Mouse (Mus musculus) c-Kit-positive CD71-positive TER-119-positive erythroid progenitor cells, embryonic 14.5 days (primary cell): ENCODE measurements around the gene Ccs.
"Not testable (repeated sequence)": the region's sequence is repeated elsewhere in the genome, so short reads cannot be mapped to it uniquely, and the experiment has no call there.

Experiments used
- DNase-seq: peaks from one replicate; pipeline ENCODE4 v3.0.0-alpha.2; 2013; ENCODE audit warnings: low spot score

Gene Ccs

DNA sequence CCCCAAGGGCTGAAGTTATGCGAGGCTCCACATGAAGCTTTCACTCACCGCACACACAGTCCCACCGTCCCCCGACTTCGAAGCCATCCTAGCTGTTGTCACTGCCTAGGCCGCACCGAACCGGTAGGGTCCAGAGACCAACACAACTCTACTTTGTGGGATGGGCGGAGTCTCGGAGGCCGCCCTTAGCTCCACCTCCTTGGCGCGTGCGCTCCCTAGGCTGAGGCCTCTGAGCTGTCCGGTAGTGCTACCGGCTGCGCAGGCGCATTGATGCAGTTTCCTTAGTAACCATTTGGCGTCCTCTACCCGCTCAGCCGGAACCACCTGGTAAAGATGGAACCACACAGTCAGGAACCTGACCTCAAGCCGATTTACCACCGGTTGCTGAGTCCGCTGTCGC is at the start of gene Ccs, which contains the start of gene Ccdc87:
TSS of gene Ccs (minus strand) at position 184 of the 400 bp plus-strand sequence.
TSS of gene Ccdc87 (plus strand) at position 218 of the 400 bp plus-strand sequence.
- peak; percentile 96 for DNase-seq

DNA sequence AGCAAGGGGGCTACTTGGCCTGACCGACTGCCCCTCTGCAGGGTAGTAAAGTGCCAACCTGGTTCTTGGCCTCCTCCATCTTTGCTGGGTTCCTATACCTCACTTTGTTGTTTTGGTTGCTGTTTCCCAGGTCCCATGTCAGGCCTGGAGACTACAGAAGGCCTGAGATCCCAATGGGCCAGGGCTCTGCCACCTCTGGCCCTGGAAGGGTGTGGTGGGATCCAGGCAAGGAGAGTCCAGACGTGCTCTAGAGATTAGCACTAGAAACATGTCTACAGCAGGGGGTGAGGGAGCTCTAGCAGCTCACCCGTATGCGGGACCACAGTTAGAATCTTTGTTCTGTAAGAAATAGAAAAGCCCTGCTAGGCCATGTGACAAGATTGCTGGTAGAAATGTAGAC is 44.8 kb upstream of the Ccs start:
- DNase-seq = peak; percentile 55

DNA sequence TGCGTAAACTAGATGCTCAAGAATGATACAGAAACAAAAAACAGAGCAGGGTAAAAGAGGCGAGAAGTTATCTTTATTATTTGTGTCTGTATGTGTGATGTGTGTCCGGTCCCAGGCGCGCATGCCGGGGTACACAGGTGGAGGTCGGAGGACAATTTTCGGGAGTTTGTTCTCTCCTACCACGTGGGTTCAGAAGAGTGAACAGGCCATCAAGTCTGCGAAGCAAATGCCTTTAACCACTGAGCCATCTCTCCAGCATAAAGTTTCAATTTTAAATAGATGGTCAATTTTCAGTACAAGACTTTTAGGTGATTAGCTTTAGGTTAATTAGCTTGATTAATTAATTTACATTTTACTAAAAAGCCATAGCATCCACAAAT is 40.2 kb upstream of the Ccs start:
- DNase-seq = no peak

DNA sequence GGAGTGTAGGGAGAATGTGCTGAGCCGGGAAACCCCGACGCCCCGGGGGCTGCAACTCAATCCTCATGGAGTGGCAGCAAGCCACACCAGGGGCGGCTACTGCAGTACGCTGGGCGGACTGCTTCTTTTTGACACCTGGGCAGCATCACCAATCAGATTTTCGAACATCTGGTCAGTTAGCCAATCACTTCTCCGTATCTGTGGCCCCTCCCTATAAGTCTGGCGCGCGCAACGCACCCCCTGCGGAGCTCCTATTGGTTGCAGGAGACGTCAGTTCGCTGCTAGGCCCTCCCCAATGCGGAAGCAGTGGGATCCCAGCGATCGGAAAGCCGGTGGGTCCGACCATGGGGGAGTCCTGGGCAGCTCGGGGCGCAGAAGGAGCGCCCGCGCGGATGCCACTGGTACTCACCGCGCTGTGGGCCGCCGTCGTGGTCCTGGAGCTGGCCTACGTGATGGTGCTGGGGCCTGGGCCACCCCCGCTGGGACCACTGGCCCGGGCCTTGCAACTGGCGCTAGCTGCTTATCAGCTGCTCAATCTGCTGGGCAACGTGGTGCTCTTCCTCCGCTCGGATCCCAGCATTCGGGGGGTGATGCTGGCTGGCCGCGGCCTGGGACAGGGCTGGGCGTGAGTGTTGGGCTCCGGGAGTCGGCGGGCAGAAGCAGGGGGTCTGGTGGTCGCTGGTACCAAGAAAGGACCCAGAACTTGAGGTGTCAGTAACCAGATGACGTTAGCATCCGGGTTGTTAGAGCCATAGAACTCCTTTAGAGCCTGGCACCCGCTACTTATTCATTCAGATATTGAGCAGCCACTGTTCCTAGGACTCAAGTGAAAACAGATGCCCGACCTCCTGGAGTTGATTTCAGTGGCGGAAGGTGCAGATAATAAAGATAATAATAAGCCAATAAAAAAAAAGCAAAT is 39.5 kb upstream of the Ccs start, which contains the start of gene Zdhhc24:
TSS of gene Zdhhc24 (plus strand) at position 264 of the 919 bp plus-strand sequence.
- peak; percentile 96 for DNase-seq

DNA sequence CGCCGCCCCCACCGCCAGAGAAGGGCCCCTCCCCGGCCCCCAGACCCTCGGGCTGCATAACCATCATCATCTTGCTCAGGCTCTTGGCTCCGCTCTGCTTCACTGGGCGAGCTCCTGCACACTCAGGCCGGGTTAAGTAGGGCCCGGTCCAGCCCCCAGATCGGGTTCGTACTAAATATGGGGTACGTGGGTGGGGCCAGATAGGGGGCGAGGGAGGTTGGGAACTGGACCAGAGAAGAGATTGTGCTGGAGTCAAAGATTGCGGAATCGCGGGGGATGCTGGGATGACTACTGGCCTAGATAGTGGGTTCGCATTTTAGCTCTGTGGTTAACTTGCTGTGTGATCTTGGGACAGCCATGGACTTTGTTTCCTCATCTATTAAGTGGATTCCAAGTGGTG is 38.7 kb upstream of the Ccs start, which contains the start of gene Actn3:
TSS of gene Actn3 (minus strand) at position 125 of the 400 bp plus-strand sequence.
- DNase-seq = no peak

DNA sequence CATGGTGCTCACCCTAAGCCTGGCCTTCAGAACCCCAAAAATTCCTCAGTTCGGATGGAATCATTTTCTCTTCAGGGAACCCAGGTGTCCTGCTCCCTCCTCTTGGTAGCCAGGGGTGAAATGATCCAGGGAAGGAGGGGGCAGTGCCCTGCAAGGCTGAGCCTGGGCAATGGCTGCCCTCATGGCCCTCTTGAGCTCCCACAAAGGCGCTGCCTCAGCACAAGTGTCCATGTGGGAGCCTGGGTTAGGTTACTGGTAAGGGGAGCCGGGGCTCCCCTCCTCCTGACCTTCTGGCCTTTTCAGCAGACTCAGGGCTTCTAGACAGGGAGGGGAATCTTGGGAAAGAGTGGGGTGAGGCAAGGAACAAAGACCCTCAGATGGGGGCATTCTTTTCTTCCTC is 37.6 kb upstream of the Ccs start:
- no peak for DNase-seq

DNA sequence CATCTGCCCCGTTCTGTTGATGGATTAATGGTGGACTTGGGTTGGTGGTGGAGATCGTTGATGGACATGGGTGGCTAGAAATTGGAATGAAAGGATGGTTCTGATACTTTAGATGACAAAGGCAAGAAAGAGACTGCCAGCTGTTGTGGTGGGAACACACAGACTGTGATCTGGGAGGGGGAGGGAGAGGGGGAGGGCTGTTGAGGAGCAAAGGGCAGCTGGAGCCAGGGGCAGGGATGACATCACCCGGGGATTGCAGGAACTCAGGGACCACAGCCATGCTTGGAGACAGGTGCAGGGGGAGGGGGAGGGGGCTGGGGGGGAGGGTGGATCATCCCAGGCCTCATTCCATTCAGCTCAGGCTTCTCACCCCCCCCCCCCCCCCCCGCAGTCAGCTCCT is 37.1 kb upstream of the Ccs start:
- no peak for DNase-seq

DNA sequence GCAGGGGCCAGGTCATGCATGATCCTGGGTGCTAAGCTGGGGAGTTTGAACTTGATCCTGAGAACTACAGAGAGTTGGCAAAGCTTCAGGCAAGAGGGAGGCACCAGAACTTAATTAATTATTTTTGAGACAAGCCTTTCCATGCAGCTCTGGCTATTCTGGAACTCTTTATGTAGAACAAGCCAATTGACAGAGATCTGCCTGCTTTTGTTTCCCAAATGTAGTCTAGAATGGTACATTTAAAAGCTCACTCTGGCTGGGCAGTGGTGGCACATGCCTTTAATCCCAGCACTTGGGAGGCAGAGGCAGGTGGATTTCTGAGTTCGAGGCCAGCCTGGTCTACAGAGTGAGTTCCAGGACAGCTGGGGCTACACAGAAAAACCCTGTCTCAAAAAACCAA is 35.5 kb upstream of the Ccs start:
- not testable (repeated sequence) for DNase-seq

DNA sequence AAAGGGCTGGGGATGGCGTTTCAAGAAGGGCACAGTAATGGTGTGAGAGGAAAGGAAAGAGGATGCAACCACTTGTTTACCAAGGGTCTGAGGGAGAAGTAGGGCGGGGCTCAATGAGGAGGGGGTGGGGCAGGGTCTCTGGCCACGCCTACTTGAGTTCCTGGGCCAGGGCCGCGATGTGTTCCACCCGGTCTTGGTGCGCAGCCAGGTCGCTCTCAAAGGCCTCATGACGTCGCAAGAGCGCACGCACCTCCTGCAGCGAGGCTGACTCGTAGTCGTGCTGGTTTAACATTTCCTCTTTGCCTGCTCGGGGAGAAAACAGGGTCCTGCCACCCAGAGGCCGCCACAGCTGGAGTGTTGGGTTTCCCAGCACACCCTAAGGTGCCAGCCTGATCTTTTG is 26.0 kb upstream of the Ccs start:
- no peak for DNase-seq

DNA sequence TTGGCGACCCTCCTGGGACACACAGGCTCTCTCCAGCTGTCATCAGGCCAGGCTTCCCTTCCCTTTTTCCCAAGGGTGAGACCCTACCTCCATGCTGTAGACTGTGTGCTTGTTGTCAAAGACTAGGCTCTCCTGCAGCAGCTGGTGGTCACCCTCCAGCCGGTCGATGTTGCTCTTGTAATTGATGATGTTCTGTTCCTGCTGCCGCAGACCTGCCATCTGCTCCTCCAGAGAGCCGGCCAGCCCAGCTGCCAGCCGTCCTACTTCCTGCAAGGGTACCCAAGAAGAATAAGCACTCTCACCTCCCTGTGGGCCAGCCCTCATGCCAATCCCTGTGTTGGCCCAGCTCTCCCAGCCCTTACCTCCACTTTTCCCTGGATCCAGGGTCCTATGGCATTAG is 23.9 kb upstream of the Ccs start:
- no peak for DNase-seq

DNA sequence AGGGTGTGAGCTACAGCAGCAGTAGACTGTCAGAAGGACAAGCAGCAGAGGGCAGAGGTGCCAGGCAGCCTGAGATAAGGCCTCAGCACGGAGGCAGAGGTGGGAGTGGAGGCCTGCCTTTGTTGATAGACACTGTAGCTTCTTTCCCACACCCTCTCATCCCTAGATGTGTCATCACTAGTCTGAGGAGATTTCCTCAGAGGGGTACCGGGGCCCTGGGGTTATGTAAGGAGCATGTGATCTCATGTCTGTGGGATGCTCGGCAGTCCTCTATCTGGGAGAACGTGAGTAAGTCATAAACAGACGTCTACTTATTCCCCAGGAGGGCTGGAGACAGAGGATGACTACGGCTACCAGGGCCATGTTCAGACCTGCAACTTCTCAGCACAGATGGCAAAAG is 19.9 kb upstream of the Ccs start:
- DNase-seq = peak; percentile 89

DNA sequence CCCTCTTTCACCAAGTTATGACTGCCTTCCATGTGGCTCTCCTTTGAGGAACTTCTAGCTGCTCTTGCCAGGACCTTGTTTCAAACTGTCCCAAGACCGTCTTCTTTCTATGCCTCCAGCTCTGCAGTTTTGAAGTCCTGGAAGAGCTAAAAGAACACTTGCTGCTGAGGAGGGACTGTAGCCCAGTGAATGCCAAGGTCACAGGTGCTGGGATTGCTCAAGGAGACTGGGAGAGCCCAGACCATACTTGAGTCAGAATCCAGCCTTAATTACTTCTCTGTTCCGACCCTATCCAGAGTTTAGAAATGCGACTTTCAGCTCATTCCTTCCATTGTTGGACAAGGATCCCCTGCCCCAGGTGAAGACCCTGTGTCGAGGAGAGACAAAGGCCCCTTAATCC is 16.8 kb upstream of the Ccs start:
- DNase-seq = no peak

DNA sequence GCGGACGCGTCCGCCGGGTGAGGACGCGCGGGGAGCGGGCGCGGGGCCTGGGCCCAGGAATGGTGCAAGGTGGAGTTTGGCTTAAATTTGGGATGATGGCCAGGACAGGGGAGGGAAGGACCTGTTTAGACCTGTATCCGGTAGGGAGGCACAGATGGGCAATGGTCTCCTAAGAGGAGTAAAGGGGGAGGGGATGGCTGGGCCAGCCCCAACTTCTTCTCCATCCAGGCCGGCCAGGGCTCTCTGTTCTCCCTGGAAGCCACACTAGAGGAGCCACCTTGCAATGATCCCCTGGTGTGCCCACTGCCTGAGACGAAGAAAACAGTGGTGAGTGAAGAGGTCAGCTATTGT is 16.3 kb upstream of the Ccs start:
- DNase-seq = no peak

DNA sequence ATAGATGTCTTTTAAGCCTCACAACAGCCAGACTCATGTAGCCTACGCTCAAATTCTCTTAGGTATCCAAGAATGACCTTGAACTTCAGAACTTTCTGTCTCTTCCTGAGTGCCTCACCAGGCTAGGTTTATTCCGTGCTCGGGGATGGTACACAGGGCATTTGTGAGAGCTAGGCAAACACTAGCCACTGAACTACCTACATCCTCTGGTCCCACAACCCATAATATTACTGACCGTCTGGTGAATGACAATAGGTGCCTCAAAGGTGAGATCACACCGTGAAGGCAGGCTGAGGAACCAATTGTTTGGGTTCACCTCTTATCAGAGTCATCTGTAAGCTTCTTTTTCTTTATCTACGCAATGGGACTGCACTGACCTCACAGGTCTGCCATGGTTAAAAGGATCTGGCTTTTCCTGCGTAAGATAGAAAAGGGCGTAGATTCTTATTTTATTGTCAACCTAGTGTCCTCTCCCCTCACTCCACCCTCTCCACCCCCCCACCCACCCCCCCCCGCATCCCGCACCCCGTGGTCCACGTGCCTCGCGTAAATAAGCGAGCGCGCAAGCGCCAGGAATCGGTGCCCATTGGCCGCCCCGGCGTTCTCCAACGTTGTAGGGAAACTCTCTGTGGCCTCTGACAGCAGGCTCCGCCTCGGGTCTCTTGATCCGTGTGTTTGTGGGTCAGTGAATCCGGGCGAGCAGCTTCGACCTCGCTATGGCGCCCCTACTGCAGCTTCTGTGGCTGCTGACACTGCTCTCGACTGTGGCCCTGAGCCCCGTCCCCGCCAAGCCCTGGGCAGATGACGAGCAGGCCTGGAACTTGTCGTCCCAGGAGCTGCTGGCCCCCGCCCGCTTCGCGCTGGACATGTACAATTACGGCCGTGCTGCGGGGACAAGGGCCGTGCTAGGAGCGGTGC is 15.7 kb upstream of the Ccs start, which contains the start of gene Ctsf:
TSS of gene Ctsf (plus strand) at position 579 of the 918 bp plus-strand sequence.
- DNase-seq = peak; percentile 45

DNA sequence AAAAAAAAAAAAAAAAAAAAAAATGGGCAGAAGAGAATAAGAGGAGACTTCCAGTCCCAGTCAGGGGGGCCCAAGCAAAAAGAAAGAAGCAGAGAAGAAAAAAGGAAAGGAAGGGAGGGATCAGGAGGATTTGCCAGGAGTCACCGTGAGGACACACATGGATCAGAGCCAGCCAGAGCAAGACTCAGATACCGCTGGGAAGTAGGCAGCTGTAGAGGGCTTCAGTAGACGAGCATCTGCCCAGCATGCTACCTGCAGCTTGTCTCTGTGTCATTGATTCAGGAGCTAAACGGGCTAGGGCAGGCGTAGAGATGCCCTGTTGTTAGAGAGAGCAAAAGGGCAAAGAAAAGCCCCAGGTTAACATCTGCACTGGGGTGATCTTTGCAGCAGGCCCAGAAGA is 11.1 kb upstream of the Ccs start:
- DNase-seq = no peak

DNA sequence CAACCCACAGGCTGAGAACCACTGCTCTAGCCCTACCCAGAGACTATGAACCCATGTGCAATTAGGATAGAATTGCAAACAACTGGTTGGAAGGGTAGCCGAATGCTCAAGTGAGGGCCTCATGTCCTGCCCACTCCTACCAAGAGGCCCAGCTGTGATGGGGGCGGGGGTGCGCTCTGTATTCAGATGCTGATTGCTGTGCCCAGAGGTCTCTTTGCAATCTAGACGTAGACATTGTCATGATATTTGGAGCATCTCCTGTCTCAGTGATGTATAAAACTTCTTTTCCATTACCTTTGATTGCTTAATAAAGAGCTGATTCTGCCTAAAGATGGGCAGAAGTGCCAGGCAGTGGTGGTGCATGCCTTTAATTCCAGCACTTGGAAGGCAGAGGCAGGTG is 10.7 kb upstream of the Ccs start:
- DNase-seq = no peak

DNA sequence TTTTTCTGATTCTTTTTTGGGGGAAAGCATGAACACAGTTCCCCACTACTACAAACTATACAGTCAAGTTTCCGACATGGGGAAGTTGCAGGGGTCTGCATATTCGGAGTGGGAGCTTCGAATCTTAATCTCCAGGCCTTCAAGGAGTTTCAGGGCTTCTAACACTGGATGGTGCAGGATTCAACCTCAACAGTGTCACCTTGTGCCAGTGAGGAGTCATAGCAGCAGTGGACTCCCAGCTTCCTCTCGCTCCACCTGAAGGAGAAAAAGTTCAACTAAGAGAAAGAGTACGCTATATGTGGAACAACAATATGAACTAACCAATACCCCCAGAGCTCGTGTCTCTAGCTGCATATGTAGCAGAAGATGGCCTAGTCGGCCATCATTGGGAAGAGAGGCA is 8.4 kb upstream of the Ccs start:
- no peak for DNase-seq

DNA sequence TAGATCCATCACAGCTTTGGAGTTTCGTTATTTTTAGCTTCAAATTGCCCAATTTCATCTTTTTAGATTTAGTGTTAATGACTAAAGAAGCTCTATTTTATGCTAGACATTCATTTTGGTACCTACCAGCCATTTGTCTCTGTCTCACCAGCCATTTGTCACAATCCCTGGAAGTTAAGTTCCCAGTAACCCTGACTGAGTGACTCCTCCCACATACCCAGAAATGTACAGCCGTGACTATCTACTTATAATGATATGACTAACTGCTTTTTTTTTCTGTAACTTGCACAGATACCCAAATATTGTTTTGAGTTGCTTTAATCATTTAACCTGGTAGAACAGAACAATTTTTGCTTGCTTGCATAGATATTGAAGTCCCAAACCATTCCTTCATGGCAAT is 6.7 kb upstream of the Ccs start:
- DNase-seq = peak; percentile 71

DNA sequence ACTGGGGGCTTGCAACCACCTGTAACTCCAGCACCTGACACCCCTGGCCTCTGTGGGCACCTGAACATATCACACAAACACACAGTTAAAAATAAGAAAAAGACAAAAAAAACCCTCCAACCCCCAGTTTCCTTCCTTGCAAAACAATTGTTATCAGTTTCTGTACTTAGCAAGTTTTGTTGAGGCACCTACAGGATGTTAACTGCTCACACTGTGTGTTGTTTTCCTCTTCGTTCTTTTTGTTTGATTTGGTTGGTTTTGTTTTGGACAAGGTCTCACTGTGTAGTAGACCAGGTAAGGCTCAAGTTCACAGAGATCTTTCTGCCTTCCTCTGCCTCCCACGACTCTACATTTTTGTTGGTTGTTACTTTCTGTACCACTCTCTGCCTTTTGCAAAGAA is 3.5 kb upstream of the Ccs start:
- no peak for DNase-seq

DNA sequence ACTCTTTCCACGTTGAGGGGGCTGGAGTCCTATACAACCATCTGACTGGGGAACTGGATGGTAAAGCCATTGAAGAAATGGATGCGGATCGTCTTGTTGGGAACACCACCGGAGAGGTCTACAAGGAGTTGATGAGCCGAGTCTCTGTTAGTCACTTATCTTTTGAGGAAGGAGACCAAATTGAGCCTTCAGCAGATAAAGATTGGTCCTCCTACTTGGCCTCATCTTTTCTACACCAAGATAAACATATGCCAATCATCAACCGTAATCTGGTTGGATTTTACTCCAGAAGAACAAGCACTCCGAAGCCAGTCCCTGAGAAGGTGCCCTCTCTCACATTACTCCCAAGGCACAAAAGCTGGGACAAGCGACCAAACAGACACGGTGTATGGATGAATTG is 1.7 kb upstream of the Ccs start:
- DNase-seq = no peak

DNA sequence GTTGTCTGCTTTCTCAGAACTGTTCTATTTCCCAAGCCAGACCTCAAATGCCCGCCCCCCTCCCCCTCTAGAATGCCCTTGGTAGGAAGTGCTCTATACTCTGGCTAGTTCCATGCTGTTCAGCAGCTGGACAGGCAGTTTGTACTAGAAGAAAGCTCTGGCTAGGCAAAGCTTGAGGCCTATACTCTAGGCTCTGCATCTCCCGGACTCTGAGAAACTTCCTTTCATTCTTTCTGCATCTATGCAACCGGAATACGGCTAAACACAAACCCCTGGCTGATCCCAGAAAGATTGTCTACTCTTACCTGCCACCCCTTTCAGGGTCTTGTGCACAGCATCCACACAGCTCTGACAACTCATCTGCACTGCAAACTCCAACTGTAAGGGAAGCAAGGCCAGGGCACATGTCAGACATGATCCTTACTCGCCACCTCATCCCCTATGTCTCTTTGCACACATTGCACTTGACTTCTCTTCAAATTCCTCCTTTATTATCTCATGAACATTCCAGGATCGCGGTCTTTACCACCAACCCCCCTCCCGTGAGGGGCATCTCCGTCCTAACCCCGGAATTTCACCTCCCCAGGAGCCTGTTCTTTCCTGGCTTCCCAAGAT is 499 bp downstream of the Ccs start:
- DNase-seq = no peak

DNA sequence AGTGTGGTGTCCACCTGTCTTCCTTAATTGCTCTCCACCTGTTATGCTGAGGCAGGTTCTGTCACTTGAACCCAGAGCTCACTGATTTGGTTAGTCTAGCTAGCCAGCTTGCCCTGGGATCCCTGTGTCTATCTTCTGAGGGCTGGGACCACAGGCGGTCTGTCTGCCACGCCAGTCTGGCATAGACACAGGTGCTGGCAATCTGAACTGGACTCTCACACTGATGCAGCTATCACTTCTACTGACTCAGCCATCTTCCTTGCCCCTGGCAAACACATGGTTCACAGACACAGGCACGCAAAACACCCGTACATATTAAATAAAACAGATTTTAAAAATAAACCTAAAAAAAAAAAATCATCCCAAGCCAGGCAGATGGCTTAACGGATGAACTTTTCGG is 2.1 kb downstream of the Ccs start:
- DNase-seq = no peak
